Mouse (Mus musculus): ENCODE measurements around the gene Prkcq. TPM values are rescaled to one million over a fixed set of nuclear protein-coding genes. Genes with fewer than 3 reads are reported as not detected.

The Prkcq gene
- total and polyA plus RNA-seq, 2 experiments, result 0.29 to 1.8 TPM

- Histone ChIP-seq H3K27ac (replicated peaks; ENCODE audit: insufficient read depth, low read depth, low read length) (no peak overlapping the region), H3K79me2 (ENCODE audit: control insufficient read depth, insufficient read depth, low read length) (no peaks in the 10 kb centered on the region), H3K4me1 (ENCODE audit: control insufficient read depth, insufficient read depth, low read length) (no peaks in the 10 kb centered on the region), H3K4me3 (ENCODE audit: insufficient read depth, low read depth, low read length) (no peak overlapping the region), H3K36me3 (ENCODE audit: control insufficient read depth, insufficient read depth, low read length) (no peaks in the 10 kb centered on the region), H3K27me3 (ENCODE audit: control insufficient read depth, insufficient read depth, low read length) (no peaks in the 10 kb centered on the region), H3K9ac (ENCODE audit: low read depth, low read length) (no peak overlapping the region)
- 66% methylated on average over 4 of the region's 4 CpGs for WGBS
- TF ChIP-seq CTCF (IDR thresholded peaks at IDR 0.05; ENCODE audit: low read depth, low read length), result no peak
- no peak for TF ChIP-seq POLR2A (IDR thresholded peaks at IDR 0.05; ENCODE audit: extremely low read depth, insufficient read depth, low read length)
- peak; percentile 47 for DNase-seq (ENCODE audit: extremely low read depth, low read depth, low spot score)
Measured at GRCm38 (mm10) chr2:11149091-11149490, 22.8 kb upstream of the Prkcq start.

DNA sequence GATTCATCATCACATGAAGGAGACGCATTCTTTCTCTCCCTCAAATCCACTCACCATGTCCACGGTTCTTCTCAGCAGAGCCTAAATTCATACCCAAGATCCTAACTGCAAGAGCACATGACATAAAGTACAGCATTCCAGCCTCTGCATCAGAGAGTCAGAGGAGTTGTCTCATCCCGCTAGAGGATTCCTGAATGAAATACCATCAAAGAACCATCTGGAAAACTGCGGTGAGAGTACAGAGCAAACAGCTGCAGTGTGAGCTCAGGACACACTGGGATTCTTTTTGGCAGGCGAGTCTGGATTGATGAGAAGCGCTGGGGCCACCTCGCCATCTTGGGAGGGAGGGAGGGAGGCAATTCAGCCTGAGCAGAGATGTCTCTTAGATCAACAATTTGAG, 20.9 kb upstream of the Prkcq start:
- TF ChIP-seq CTCF (IDR thresholded peaks at IDR 0.05; ENCODE audit: low read depth, low read length), result no peak
- TF ChIP-seq POLR2A (IDR thresholded peaks at IDR 0.05; ENCODE audit: extremely low read depth, insufficient read depth, low read length), result no peak
- H3K27me3 ChIP-seq (ENCODE audit: control insufficient read depth, insufficient read depth, low read length), result no peaks in the 10 kb centered on the region
- no peaks in the 10 kb centered on the region for H3K4me1 ChIP-seq (ENCODE audit: control insufficient read depth, insufficient read depth, low read length)
- H3K4me3 ChIP-seq (ENCODE audit: insufficient read depth, low read depth, low read length), result no peak overlapping the region
- H3K27ac ChIP-seq (replicated peaks; ENCODE audit: insufficient read depth, low read depth, low read length), result no peak overlapping the region
- DNase-seq (ENCODE audit: extremely low read depth, low read depth, low spot score), result no peak
- no peaks in the 10 kb centered on the region for H3K36me3 ChIP-seq (ENCODE audit: control insufficient read depth, insufficient read depth, low read length)
- no peak overlapping the region for H3K9ac ChIP-seq (ENCODE audit: low read depth, low read length)
- 80% methylated on average over 7 of the region's 7 CpGs for WGBS
- no peaks in the 10 kb centered on the region for H3K79me2 ChIP-seq (ENCODE audit: control insufficient read depth, insufficient read depth, low read length)

GRCm38 (mm10) chr2:11151655-11152323, 20.1 kb upstream of the Prkcq start:
- H3K27ac ChIP-seq (replicated peaks; ENCODE audit: insufficient read depth, low read depth, low read length), result no peak overlapping the region
- no peaks in the 10 kb centered on the region for H3K79me2 ChIP-seq (ENCODE audit: control insufficient read depth, insufficient read depth, low read length)
- H3K27me3 ChIP-seq (ENCODE audit: control insufficient read depth, insufficient read depth, low read length), result no peaks in the 10 kb centered on the region
- no peak overlapping the region for H3K9ac ChIP-seq (ENCODE audit: low read depth, low read length)
- no peaks in the 10 kb centered on the region for H3K4me1 ChIP-seq (ENCODE audit: control insufficient read depth, insufficient read depth, low read length)
- WGBS, result 74% methylated on average over 6 of the region's 6 CpGs
- no peak for DNase-seq (ENCODE audit: extremely low read depth, low read depth, low spot score)
- no peak overlapping the region for H3K4me3 ChIP-seq (ENCODE audit: insufficient read depth, low read depth, low read length)
- no peaks in the 10 kb centered on the region for H3K36me3 ChIP-seq (ENCODE audit: control insufficient read depth, insufficient read depth, low read length)
- TF ChIP-seq POLR2A (IDR thresholded peaks at IDR 0.05; ENCODE audit: extremely low read depth, insufficient read depth, low read length) (no peak), CTCF (IDR thresholded peaks at IDR 0.05; ENCODE audit: low read depth, low read length) (no peak)

GRCm38 (mm10) chr2:11159641-11160040, 12.3 kb upstream of the Prkcq start:
- H3K27ac ChIP-seq (replicated peaks; ENCODE audit: insufficient read depth, low read depth, low read length), result no peak overlapping the region
- H3K4me1 ChIP-seq (ENCODE audit: control insufficient read depth, insufficient read depth, low read length), result no peaks in the 10 kb centered on the region
- TF ChIP-seq POLR2A (IDR thresholded peaks at IDR 0.05; ENCODE audit: extremely low read depth, insufficient read depth, low read length) (no peak), CTCF (IDR thresholded peaks at IDR 0.05; ENCODE audit: low read depth, low read length) (no peak)
- no peak for DNase-seq (ENCODE audit: extremely low read depth, low read depth, low spot score)
- no peaks in the 10 kb centered on the region for H3K36me3 ChIP-seq (ENCODE audit: control insufficient read depth, insufficient read depth, low read length)
- no peaks in the 10 kb centered on the region for H3K79me2 ChIP-seq (ENCODE audit: control insufficient read depth, insufficient read depth, low read length)
- no peaks in the 10 kb centered on the region for H3K27me3 ChIP-seq (ENCODE audit: control insufficient read depth, insufficient read depth, low read length)
- no peak overlapping the region for H3K4me3 ChIP-seq (ENCODE audit: insufficient read depth, low read depth, low read length)
- no peak overlapping the region for H3K9ac ChIP-seq (ENCODE audit: low read depth, low read length)
- WGBS, result 88% methylated on average over 7 of the region's 7 CpGs

GRCm38 (mm10) chr2:11160696-11161095, 11.2 kb upstream of the Prkcq start:
- H3K9ac ChIP-seq (ENCODE audit: low read depth, low read length), result no peak overlapping the region
- TF ChIP-seq POLR2A (IDR thresholded peaks at IDR 0.05; ENCODE audit: extremely low read depth, insufficient read depth, low read length) (no peak), CTCF (IDR thresholded peaks at IDR 0.05; ENCODE audit: low read depth, low read length) (no peak)
- no peak overlapping the region for H3K4me3 ChIP-seq (ENCODE audit: insufficient read depth, low read depth, low read length)
- H3K27ac ChIP-seq (replicated peaks; ENCODE audit: insufficient read depth, low read depth, low read length), result no peak overlapping the region
- H3K27me3 ChIP-seq (ENCODE audit: control insufficient read depth, insufficient read depth, low read length), result no peaks in the 10 kb centered on the region
- no peak for DNase-seq (ENCODE audit: extremely low read depth, low read depth, low spot score)
- no peaks in the 10 kb centered on the region for H3K4me1 ChIP-seq (ENCODE audit: control insufficient read depth, insufficient read depth, low read length)
- no peaks in the 10 kb centered on the region for H3K36me3 ChIP-seq (ENCODE audit: control insufficient read depth, insufficient read depth, low read length)
- 71% methylated on average over 3 of the region's 3 CpGs for WGBS
- no peaks in the 10 kb centered on the region for H3K79me2 ChIP-seq (ENCODE audit: control insufficient read depth, insufficient read depth, low read length)

DNA sequence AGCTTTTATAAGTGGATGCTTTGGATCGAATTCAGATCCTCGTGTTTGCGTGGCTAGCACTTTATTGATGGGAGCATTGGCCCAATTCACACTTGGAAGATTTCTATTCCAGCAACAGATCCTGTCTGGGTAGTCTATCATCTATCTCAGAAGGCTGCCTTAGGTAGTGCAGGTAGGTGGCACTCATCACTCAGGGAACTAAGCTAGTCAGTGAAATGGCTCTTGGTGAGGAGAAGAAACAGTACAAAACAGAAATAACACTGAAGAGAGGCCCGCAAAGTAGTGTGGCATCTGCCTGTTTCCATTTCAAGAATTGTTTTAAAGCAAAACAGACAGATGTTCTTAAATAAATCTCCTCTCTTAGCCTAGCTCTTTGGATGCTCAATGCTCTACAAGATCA, 10.6 kb upstream of the Prkcq start:
- Histone ChIP-seq H3K4me3 (ENCODE audit: insufficient read depth, low read depth, low read length) (no peak overlapping the region), H3K9ac (ENCODE audit: low read depth, low read length) (no peak overlapping the region), H3K4me1 (ENCODE audit: control insufficient read depth, insufficient read depth, low read length) (no peaks in the 10 kb centered on the region), H3K79me2 (ENCODE audit: control insufficient read depth, insufficient read depth, low read length) (no peaks in the 10 kb centered on the region), H3K27me3 (ENCODE audit: control insufficient read depth, insufficient read depth, low read length) (no peaks in the 10 kb centered on the region), H3K36me3 (ENCODE audit: control insufficient read depth, insufficient read depth, low read length) (no peaks in the 10 kb centered on the region), H3K27ac (replicated peaks; ENCODE audit: insufficient read depth, low read depth, low read length) (no peak overlapping the region)
- TF ChIP-seq CTCF (IDR thresholded peaks at IDR 0.05; ENCODE audit: low read depth, low read length) (no peak), POLR2A (IDR thresholded peaks at IDR 0.05; ENCODE audit: extremely low read depth, insufficient read depth, low read length) (no peak)
- no peak for DNase-seq (ENCODE audit: extremely low read depth, low read depth, low spot score)
- WGBS, result 86% methylated on average over 4 of the region's 4 CpGs
